Mouse (Mus musculus) hindlimb bud, embryonic 11.5 days (tissue): ENCODE data around the gene Pde9a.

Source experiments
- DNase-seq: peaks from one replicate; pipeline ENCODE4 v3.0.0-alpha.2; 2012; ENCODE audit warnings: low read depth, low spot score; ENCODE audit errors: extremely low spot score

The Pde9a gene

GRCm38 (mm10) chr17:31510944-31511343 lies 124.9 kb downstream of the Pde9a start:
- no peak for DNase-seq

GRCm38 (mm10) chr17:31511792-31512495 lies 125.9 kb downstream of the Pde9a start:
- peak; percentile 69 for DNase-seq

GRCm38 (mm10) chr17:31512593-31512992 lies 126.6 kb downstream of the Pde9a start:
- DNase-seq = no peak

GRCm38 (mm10) chr17:31514696-31515095 lies 128.7 kb downstream of the Pde9a start:
- no peak for DNase-seq

- no peak for DNase-seq
Observed at GRCm38 (mm10) chr17:31519344-31519945, 133.4 kb downstream of the Pde9a start.

GRCm38 (mm10) chr17:31519946-31520838 lies 134.2 kb downstream of the Pde9a start, which contains the start of the genes Wdr4 and Ndufv3:
Wdr4 (minus strand) TSS chr17:31519980.
Ndufv3 (plus strand) TSS chr17:31520115.
- peak; percentile 98 for DNase-seq

GRCm38 (mm10) chr17:31520895-31521294 lies 134.9 kb downstream of the Pde9a start:
- no peak for DNase-seq

GRCm38 (mm10) chr17:31521948-31522347 lies 135.9 kb downstream of the Pde9a start:
- no peak for DNase-seq

- no peak for DNase-seq
Observed at GRCm38 (mm10) chr17:31525114-31525513, 139.1 kb downstream of the Pde9a start.

GRCm38 (mm10) chr17:31525816-31526215 lies 139.8 kb downstream of the Pde9a start:
- DNase-seq = no peak
